Mouse (Mus musculus): ENCODE data around the gene Cast. TPM values are rescaled to one million over a fixed set of nuclear protein-coding genes. Genes with fewer than 3 reads are reported as not detected.

The Cast gene
- polyA plus RNA-seq, 1 experiment from 2014 or later = 14.7 TPM

DNA sequence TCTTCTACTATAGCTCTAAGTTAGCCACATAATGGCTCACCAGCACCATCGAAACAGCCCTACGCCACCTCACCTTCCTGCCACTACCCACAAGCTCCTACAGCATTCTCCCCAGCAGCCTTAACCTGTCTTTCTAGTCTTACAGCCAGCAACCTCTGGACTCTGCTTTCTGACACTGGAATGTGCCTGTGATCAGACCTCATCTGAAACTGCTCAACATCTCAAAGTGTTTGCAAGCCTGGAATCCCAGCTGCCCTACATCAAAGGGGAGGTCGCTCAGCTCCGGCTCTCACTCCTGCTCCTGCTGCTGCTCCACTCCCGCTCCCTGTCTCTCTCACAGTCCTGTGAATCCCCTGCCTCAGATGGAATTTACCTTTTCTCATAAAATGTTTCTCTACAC lies 65.4 kb downstream of the Cast start:
- no peak for ATAC-seq (replicated peaks; ENCODE audit: low FRiP score)
- DNase-seq (ENCODE audit: low spot score) = no peak
- no peaks in the 10 kb centered on the region for H3K36me3 ChIP-seq (ENCODE audit: control insufficient read depth, insufficient read depth, low read length)
- WGBS = 58% methylated on average over 5 of the region's 5 CpGs
- no peak overlapping the region for H3K9ac ChIP-seq (ENCODE audit: low read length)
- H3K4me3 ChIP-seq (ENCODE audit: low read depth, low read length) = no peak overlapping the region
- H3K4me1 ChIP-seq (replicated peaks; ENCODE audit: control insufficient read depth, insufficient read depth, low read length) = no peaks in the 10 kb centered on the region
- H3K4me2 ChIP-seq (ENCODE audit: low read depth, low read length, severe bottlenecking) = no peak overlapping the region
- H3K27me3 ChIP-seq (ENCODE audit: control insufficient read depth, insufficient read depth, low read length) = no peaks in the 10 kb centered on the region
- H3K27ac ChIP-seq (ENCODE audit: low read depth, low read length) = no peak overlapping the region
- H3K9me3 ChIP-seq (ENCODE audit: control insufficient read depth, low read length) = no peaks in the 10 kb centered on the region

DNA sequence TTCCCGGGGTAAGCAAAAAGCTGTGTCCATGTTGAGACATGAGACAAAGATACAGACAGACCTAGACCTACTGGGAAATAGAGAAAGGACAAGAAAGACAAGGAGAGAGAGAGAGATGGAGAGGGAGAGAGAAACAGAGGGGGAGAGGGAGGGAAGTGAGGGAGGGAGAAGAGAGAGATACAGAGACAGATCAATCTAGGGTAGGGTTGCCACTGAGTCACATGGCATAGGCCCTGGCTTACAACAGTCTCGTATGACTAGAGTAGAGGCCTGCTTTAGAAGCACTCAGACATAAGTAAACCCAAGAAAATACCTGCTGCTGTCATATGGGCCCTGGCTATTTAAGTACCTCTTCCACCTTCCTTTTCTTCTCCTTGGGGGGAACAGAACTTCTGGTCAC lies 72.2 kb downstream of the Cast start:
- WGBS = 83% methylated on average over 2 of the region's 2 CpGs
- no peak for DNase-seq (ENCODE audit: low spot score)
- no peak for ATAC-seq (replicated peaks; ENCODE audit: low FRiP score)
- H3K36me3 ChIP-seq (ENCODE audit: control insufficient read depth, insufficient read depth, low read length) = no peaks in the 10 kb centered on the region
- H3K27me3 ChIP-seq (ENCODE audit: control insufficient read depth, insufficient read depth, low read length) = no peaks in the 10 kb centered on the region
- H3K4me3 ChIP-seq (ENCODE audit: low read depth, low read length) = no peak overlapping the region
- H3K27ac ChIP-seq (ENCODE audit: low read depth, low read length) = no peak overlapping the region
- no peak overlapping the region for H3K9ac ChIP-seq (ENCODE audit: low read length)
- H3K4me2 ChIP-seq (ENCODE audit: low read depth, low read length, severe bottlenecking) = no peak overlapping the region
- H3K9me3 ChIP-seq (ENCODE audit: control insufficient read depth, low read length) = no peaks in the 10 kb centered on the region
- no peaks in the 10 kb centered on the region for H3K4me1 ChIP-seq (replicated peaks; ENCODE audit: control insufficient read depth, insufficient read depth, low read length)

DNA sequence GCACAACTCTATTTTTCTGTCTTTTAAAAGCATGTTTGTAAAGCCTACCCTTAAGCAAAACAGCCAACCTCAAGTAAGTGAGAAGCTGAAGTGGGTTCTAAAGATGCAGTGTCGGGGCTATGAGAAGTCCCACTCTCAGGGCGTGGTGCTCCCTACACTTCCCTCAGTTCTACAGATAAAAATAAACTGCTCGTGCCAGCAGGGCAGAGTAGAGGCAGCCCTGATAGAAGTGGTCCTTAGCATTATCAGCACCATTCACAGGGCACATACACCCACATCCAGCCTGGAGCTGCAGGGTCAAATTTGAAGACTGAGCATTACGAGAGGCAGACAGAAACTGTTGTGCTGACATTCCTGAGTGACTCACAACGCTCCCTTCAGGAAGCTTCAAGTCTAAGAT lies 72.8 kb downstream of the Cast start:
- no peak overlapping the region for H3K27ac ChIP-seq (ENCODE audit: low read depth, low read length)
- no peak for DNase-seq (ENCODE audit: low spot score)
- H3K4me3 ChIP-seq (ENCODE audit: low read depth, low read length) = no peak overlapping the region
- H3K4me1 ChIP-seq (replicated peaks; ENCODE audit: control insufficient read depth, insufficient read depth, low read length) = no peaks in the 10 kb centered on the region
- H3K36me3 ChIP-seq (ENCODE audit: control insufficient read depth, insufficient read depth, low read length) = no peaks in the 10 kb centered on the region
- no peak overlapping the region for H3K4me2 ChIP-seq (ENCODE audit: low read depth, low read length, severe bottlenecking)
- ATAC-seq (replicated peaks; ENCODE audit: low FRiP score) = no peak
- H3K27me3 ChIP-seq (ENCODE audit: control insufficient read depth, insufficient read depth, low read length) = no peaks in the 10 kb centered on the region
- H3K9ac ChIP-seq (ENCODE audit: low read length) = no peak overlapping the region
- 90% methylated on average over 5 of the region's 5 CpGs for WGBS
- no peaks in the 10 kb centered on the region for H3K9me3 ChIP-seq (ENCODE audit: control insufficient read depth, low read length)

DNA sequence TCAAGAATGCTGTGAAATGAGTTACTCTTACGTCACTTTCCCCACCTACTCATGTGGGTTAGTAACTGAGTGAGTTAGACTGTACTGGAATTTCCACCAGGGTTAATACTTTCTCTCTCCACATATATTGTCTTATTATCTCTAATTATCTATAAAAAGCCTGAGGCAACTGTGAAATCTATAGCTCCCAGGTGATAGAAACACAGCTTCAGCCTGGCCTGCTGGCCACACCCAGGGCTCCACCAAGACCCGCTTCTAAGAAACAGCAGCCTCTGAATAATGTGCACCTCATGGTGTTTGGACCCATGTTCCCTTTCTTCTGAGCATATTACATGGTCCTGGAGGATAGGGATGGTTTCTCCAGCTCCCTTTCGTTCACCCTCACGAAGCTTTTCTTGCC lies 74.9 kb downstream of the Cast start:
- Histone ChIP-seq H3K27ac (ENCODE audit: low read depth, low read length) (no peak overlapping the region), H3K27me3 (ENCODE audit: control insufficient read depth, insufficient read depth, low read length) (no peaks in the 10 kb centered on the region), H3K4me2 (ENCODE audit: low read depth, low read length, severe bottlenecking) (no peak overlapping the region), H3K9ac (ENCODE audit: low read length) (no peak overlapping the region), H3K4me3 (ENCODE audit: low read depth, low read length) (no peak overlapping the region), H3K4me1 (replicated peaks; ENCODE audit: control insufficient read depth, insufficient read depth, low read length) (no peaks in the 10 kb centered on the region), H3K9me3 (ENCODE audit: control insufficient read depth, low read length) (no peaks in the 10 kb centered on the region), H3K36me3 (ENCODE audit: control insufficient read depth, insufficient read depth, low read length) (no peaks in the 10 kb centered on the region)
- ATAC-seq (replicated peaks; ENCODE audit: low FRiP score) = no peak
- no peak for DNase-seq (ENCODE audit: low spot score)
- 87% methylated on average over 4 of the region's 4 CpGs for WGBS

DNA sequence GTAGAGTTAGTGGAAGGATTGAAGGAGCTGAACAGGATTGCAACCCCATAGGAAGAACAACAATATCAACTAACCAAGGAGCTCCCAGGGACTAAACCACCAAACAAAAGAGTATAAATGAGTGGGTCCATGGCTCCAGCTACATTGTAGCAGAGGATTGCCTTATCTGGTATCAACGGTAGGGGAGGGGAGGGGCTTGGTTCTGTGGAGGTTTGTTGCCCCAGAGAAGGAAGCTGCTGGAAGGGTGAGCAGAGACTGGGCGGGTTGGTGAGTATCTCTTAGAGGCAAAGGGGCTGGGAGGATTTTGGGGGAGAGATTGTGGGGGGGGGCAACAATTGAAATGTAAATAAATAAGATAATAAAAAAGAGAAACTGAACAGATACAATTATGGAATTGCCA lies 89.6 kb downstream of the Cast start:
- Histone ChIP-seq H3K27me3 (ENCODE audit: control insufficient read depth, insufficient read depth, low read length) (no peaks in the 10 kb centered on the region), H3K9ac (ENCODE audit: low read length) (no peak overlapping the region), H3K4me3 (ENCODE audit: low read depth, low read length) (no peak overlapping the region), H3K4me1 (replicated peaks; ENCODE audit: control insufficient read depth, insufficient read depth, low read length) (no peaks in the 10 kb centered on the region), H3K4me2 (ENCODE audit: low read depth, low read length, severe bottlenecking) (no peak overlapping the region), H3K36me3 (ENCODE audit: control insufficient read depth, insufficient read depth, low read length) (no peaks in the 10 kb centered on the region), H3K9me3 (ENCODE audit: control insufficient read depth, low read length) (no peaks in the 10 kb centered on the region), H3K27ac (ENCODE audit: low read depth, low read length) (no peak overlapping the region)
- ATAC-seq (replicated peaks; ENCODE audit: low FRiP score) = no peak
- DNase-seq (ENCODE audit: low spot score) = no peak
- 66% methylated on average over 2 of the region's 2 CpGs for WGBS

DNA sequence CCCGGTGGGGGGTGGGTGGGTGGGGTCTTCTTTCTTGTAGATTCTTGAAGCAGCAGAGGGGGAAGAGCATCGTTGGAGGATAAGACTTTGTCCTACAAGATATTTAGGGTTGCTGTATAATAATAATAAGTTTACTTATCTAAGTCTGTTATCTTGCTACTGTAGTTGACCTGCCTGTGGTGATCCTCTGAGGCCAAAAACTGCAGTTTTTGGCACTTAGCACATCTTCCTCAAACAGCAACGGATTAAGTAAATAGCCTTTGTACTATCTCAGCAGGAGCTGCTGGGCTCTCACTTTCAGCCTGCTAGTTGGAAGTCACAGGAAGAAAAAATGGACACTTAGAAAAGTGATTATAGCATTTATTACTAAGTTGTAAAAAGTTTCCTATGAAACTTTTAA lies 112.4 kb downstream of the Cast start:
- no peak overlapping the region for H3K9ac ChIP-seq (ENCODE audit: low read length)
- H3K4me3 ChIP-seq (ENCODE audit: low read depth, low read length) = no peak overlapping the region
- H3K27me3 ChIP-seq (ENCODE audit: control insufficient read depth, insufficient read depth, low read length) = no peaks in the 10 kb centered on the region
- ATAC-seq (replicated peaks; ENCODE audit: low FRiP score) (no peak), DNase-seq (ENCODE audit: low spot score) (no peak)
- 53% methylated on average over 3 of the region's 3 CpGs for WGBS
- H3K36me3 ChIP-seq (ENCODE audit: control insufficient read depth, insufficient read depth, low read length) = no peaks in the 10 kb centered on the region
- no peaks in the 10 kb centered on the region for H3K9me3 ChIP-seq (ENCODE audit: control insufficient read depth, low read length)
- H3K27ac ChIP-seq (ENCODE audit: low read depth, low read length) = no peak overlapping the region
- H3K4me1 ChIP-seq (replicated peaks; ENCODE audit: control insufficient read depth, insufficient read depth, low read length) = no peaks in the 10 kb centered on the region
- H3K4me2 ChIP-seq (ENCODE audit: low read depth, low read length, severe bottlenecking) = no peak overlapping the region

DNA sequence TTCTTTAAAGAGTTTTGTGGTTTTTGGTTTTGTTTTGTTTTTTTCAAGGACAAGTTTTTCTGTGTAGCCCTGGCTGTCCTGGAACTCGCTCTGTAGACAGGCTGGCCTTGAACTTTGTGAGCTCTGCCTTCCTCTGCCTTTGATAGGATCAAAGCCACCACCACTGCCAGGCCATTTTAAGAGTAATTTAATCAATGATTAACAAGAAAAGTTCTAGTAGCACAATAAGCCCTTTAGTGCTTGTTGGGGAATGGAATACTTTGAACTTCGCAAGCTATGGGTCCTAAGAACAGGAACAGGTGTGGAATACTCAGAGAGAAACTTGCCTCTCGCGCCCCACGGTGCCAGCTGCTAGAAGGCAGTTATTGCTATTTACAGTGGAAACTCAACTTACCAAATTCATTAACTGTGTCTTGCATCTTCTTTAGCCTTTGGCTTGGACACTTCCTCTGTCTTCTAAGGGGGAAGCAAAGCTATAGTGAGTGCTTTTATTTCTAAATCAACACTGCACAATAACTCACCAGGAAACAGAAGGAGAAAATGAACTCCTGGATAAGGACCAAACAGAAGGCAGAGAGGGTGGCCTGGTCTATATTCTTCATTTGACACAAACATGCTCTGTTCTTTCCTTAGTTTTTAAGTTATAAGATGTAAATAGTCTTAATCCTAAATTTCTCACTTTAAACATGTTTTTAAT lies 113.0 kb downstream of the Cast start:
- Histone ChIP-seq H3K4me2 (ENCODE audit: low read depth, low read length, severe bottlenecking) (no peak overlapping the region), H3K9ac (ENCODE audit: low read length) (no peak overlapping the region), H3K27me3 (ENCODE audit: control insufficient read depth, insufficient read depth, low read length) (no peaks in the 10 kb centered on the region), H3K27ac (ENCODE audit: low read depth, low read length) (no peak overlapping the region), H3K9me3 (ENCODE audit: control insufficient read depth, low read length) (no peaks in the 10 kb centered on the region), H3K4me3 (ENCODE audit: low read depth, low read length) (no peak overlapping the region), H3K4me1 (replicated peaks; ENCODE audit: control insufficient read depth, insufficient read depth, low read length) (no peaks in the 10 kb centered on the region), H3K36me3 (ENCODE audit: control insufficient read depth, insufficient read depth, low read length) (no peaks in the 10 kb centered on the region)
- ATAC-seq (replicated peaks; ENCODE audit: low FRiP score) (no peak), DNase-seq (ENCODE audit: low spot score) (no peak)
- 86% methylated on average over 5 of the region's 5 CpGs for WGBS

Other genes with a start within 250 kb of the Cast start
- 2.9 and 4.7 TPM in 2 replicates for gene Erap1, start 169.2 kb downstream of the Cast start, polyA plus RNA-seq (2014; fragmentation: Nextera tagmentation; extraction: Ambion mirVana)

Data from forebrain, embryonic 11.5 days (tissue).